Mouse (Mus musculus) heart, adult 2 months (tissue): ENCODE measurements around the gene Trpc7.

Experiments
- CTCF ChIP-seq: fragments of 200-600 bp; IDR thresholded peaks from 2 replicates; pipeline ENCODE4 v1.8.1; 2022; ENCODE audit warnings: antibody characterized with exemption, mild to moderate bottlenecking, moderate library complexity
- POLR2A ChIP-seq: fragments of 200-500 bp; IDR thresholded peaks from 2 replicates; pipeline ENCODE4 v1.6.1; 2011; ENCODE audit warnings: mild to moderate bottlenecking, low read depth, low read length, control low read depth; ENCODE audit not compliant: insufficient read depth

GRCm38 (mm10) chr13:56770136-56770578 lies 125.6 kb downstream of the Trpc7 start:
- TF ChIP-seq CTCF, result no peak
- no peak for TF ChIP-seq POLR2A
